Mouse (Mus musculus): ENCODE results near the gene Coq7.

Gene Coq7

DNA sequence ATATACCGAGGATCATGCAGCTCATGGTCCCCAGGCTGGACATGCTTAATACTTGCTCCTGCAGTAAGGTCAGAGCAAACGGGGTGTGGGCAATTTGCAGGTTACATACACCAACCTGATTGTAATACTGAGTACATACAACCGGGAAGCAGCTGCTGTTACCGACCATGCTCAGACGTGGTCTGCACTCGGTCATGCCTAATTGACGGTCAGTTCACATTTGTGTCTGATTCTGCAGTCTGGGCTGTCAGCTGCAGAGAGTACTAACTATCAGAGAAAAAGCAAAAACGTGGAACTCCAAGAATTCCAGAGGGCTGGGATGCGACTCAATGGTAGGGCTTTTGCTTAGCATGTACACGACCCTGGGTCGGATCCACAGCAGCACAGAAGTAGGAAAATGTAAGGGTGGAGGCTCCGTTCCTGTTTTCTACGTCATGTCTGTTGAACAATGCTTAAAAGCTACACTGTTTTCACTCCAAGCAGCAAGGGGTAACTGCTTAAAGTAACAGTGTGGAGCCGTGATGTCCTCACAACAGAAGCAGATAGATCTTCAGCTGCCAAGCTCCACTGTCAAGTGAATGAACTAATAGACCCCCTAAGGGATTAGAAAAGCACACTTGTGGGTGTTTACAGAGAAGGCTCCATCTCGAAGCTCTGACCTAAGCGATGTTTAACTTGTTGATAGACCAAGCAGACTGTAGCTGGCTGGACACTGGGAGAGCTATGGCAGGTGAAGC, 71.6 kb downstream of the Coq7 start:
- in situ Hi-C loops (cut with MboI), result no loop called here
